Mouse (Mus musculus): ENCODE measurements around the gene Gm45808. TPM values are rescaled to one million over a fixed set of nuclear protein-coding genes. Genes with fewer than 3 reads are reported as not detected.
"Not testable (repeated sequence)": the region's sequence is repeated elsewhere in the genome, so short reads cannot be mapped to it uniquely, and the experiment has no call there.

Gene Gm45808
- polyA plus RNA-seq, 1 experiment from 2014 or later, result not detected

DNA sequence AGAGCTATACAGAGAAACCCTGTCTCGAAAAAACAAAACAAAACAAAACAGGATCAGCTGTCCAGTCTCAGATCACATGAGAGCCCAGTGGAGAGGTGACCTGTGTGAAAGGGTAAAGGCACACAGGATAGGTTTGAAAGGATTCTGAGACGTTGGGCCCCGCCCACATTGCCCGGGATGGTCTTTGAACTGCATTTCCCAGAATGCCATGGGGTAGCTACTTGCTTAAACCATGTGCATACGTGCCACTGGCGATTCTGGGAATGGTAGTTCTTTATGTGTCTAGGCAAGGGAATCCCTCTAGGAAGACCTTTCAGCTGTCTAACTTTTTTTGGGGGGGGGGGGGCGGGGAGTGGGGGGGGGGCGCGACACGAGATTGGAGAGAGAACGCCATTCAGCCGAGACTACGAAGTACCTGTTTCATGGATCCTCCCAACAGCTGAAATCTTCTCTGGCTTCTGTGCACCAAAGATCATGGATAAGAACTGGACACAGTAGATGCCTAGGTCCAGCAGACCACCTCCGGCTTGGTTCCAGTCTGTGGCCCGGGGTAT lies 5.2 kb downstream of the Gm45808 start, which contains the start of gene Tulp2:
Gene Tulp2, plus strand, starts transcription at position 504 of the 554 bp plus-strand sequence.
- WGBS, result 47% methylated on average over 15 of the region's 15 CpGs
- Histone ChIP-seq H3K27me3 (replicated peaks; ENCODE audit: control insufficient read depth, insufficient read depth, low read length) (no peaks in the 10 kb centered on the region), H3K4me3 (ENCODE audit: low read length) (no peak within 1 kb of the TSS), H3K4me2 (ENCODE audit: low read length) (no peak within 1 kb of the TSS), H3K9ac (ENCODE audit: low read depth, low read length) (no peak within 1 kb of the TSS), H3K27ac (ENCODE audit: low read depth, low read length) (no peak within 1 kb of the TSS), H3K9me3 (ENCODE audit: control insufficient read depth, low read length) (no peaks in the 10 kb centered on the region), H3K36me3 (ENCODE audit: control insufficient read depth, insufficient read depth, low read length) (no peaks in the 10 kb centered on the region), H3K4me1 (ENCODE audit: control insufficient read depth, insufficient read depth, low read depth, low read length) (no peaks in the 10 kb centered on the region)
- peak; percentile 90 for ATAC-seq

- not testable (repeated sequence) for ATAC-seq; H3K4me3 ChIP-seq (ENCODE audit: low read length)
- WGBS, result 79% methylated on average over 3 of the region's 4 CpGs
Observed at GRCm38 (mm10) chr7:45480310-45480709, 6.3 kb downstream of the Gm45808 start.

DNA sequence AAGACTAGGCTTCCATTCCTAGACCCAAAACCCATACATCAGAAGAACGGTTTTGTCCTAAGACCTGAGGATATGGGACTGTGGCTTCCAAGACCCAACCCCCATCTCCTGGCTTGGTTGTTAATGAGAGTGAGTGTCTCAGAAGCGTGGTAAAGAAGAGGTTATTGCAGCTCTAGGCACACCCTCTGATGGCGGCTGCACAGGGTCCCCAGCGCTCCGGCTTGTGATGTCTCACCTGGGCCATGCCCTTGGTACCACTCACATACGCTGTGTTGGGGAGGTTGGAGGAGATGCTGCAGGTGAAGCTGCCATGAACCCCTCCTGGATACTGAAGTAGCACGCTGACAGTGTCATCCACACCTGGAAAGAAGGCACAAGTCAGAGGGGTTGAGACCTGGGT lies 7.8 kb downstream of the Gm45808 start:
- H3K4me1 ChIP-seq (ENCODE audit: control insufficient read depth, insufficient read depth, low read depth, low read length), result no peaks in the 10 kb centered on the region
- no peaks in the 10 kb centered on the region for H3K9me3 ChIP-seq (ENCODE audit: control insufficient read depth, low read length)
- no peaks in the 10 kb centered on the region for H3K36me3 ChIP-seq (ENCODE audit: control insufficient read depth, insufficient read depth, low read length)
- 95% methylated on average over 7 of the region's 7 CpGs for WGBS
- no peak overlapping the region for H3K27ac ChIP-seq (ENCODE audit: low read depth, low read length)
- no peak for ATAC-seq
- no peaks in the 10 kb centered on the region for H3K27me3 ChIP-seq (replicated peaks; ENCODE audit: control insufficient read depth, insufficient read depth, low read length)
- no peak overlapping the region for H3K4me3 ChIP-seq (ENCODE audit: low read length)
- H3K4me2 ChIP-seq (ENCODE audit: low read length), result no peak overlapping the region
- H3K9ac ChIP-seq (ENCODE audit: low read depth, low read length), result no peak overlapping the region

More at GRCm38 (mm10) chr7:45480310-45480709, 6.3 kb downstream of the Gm45808 start:
- not testable (repeated sequence) for H3K36me3 ChIP-seq (ENCODE audit: control insufficient read depth, insufficient read depth, low read length); H3K27me3 ChIP-seq (replicated peaks; ENCODE audit: control insufficient read depth, insufficient read depth, low read length); H3K9ac ChIP-seq (ENCODE audit: low read depth, low read length); H3K9me3 ChIP-seq (ENCODE audit: control insufficient read depth, low read length); H3K4me2 ChIP-seq (ENCODE audit: low read length); H3K27ac ChIP-seq (ENCODE audit: low read depth, low read length); H3K4me1 ChIP-seq (ENCODE audit: control insufficient read depth, insufficient read depth, low read depth, low read length)

DNA sequence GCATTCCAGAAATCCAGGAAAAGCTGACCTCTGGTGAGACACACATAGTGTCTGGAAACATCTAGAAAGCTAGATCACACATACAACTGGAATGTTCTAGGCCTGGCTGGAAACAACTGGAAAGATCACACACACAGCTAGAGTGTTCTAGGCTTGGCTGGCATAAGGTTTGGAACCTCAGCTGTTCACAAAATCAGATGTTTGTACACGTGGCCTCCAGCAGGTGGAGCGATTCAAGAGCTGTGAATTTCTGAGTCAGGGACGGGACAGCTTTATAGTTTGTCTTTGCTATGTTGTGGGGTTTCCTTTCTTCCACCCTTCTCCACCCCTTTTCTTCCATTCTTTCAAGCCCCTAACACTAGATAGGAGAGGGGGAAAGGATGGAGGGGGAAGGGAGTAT lies 9.6 kb downstream of the Gm45808 start:
- Histone ChIP-seq H3K36me3 (ENCODE audit: control insufficient read depth, insufficient read depth, low read length) (no peaks in the 10 kb centered on the region), H3K4me2 (ENCODE audit: low read length) (no peak overlapping the region), H3K9ac (ENCODE audit: low read depth, low read length) (no peak overlapping the region), H3K4me1 (ENCODE audit: control insufficient read depth, insufficient read depth, low read depth, low read length) (no peaks in the 10 kb centered on the region), H3K4me3 (ENCODE audit: low read length) (no peak overlapping the region), H3K9me3 (ENCODE audit: control insufficient read depth, low read length) (no peaks in the 10 kb centered on the region), H3K27me3 (replicated peaks; ENCODE audit: control insufficient read depth, insufficient read depth, low read length) (no peaks in the 10 kb centered on the region), H3K27ac (ENCODE audit: low read depth, low read length) (no peak overlapping the region)
- 0 out of 2 replicates have a peak, but pooled peaks have one; percentile 18 for ATAC-seq
- WGBS, result 8% methylated on average over 3 of the region's 3 CpGs

DNA sequence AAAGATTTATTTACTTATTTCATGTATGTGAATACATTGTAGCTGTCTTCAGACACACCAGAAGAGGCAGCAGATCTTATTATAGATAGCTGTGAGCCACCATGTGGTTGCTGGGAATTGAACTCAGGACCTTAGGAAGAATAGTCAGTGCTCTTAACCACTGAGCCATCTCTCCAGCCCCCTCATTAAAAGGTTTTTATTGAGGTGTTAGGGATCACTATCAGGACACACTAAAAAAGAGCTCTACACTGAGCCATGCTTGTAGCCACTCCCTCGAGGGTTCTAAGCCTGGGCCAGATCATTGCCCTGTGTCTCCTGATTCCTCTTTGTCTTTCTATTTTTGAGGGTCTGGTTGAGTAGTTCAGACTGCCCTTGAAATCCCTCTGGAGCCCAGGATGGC lies 10.2 kb downstream of the Gm45808 start:
- Histone ChIP-seq H3K4me2 (ENCODE audit: low read length) (no peak overlapping the region), H3K36me3 (ENCODE audit: control insufficient read depth, insufficient read depth, low read length) (no peaks in the 10 kb centered on the region), H3K4me3 (ENCODE audit: low read length) (no peak overlapping the region), H3K9ac (ENCODE audit: low read depth, low read length) (no peak overlapping the region), H3K27ac (ENCODE audit: low read depth, low read length) (no peak overlapping the region), H3K4me1 (ENCODE audit: control insufficient read depth, insufficient read depth, low read depth, low read length) (no peaks in the 10 kb centered on the region), H3K9me3 (ENCODE audit: control insufficient read depth, low read length) (no peaks in the 10 kb centered on the region), H3K27me3 (replicated peaks; ENCODE audit: control insufficient read depth, insufficient read depth, low read length) (no peaks in the 10 kb centered on the region)
- whole genome bisulfite sequencing, result 62% methylated on average over 1 of the region's 1 CpGs
- ATAC-seq, result no peak

DNA sequence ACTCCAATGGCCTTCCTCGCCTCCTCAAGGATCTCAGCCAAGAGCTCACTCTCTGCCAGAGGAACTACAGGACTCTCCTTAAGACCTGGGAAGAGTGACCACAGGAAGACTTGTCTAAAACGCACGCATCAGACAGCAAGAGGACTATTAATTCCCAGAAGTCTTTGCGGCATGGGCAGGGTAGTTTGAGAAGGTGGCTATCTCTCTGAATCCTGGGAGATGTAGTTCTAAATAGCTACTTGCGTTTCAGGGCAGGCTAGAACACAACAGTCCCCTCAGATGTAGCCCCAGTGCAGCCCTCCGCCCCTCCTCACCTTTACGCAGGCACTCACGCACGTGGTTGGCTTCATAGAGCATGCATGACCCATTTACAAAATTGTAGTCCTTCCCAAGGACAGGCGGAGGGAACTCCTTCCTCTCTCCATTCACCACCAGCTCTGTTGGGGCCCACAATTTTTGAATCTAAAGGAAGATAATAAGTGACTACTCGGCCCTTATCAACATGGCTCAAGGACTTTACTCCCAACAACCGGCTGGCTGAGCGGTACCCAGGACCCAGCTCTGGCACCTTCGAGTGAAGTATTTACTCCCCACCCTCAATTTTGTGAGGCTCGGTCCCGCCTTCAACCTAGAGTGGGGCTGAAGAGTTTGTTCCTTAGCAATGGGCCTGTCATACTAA lies 11.2 kb downstream of the Gm45808 start:
- H3K27ac ChIP-seq (ENCODE audit: low read depth, low read length), result no peak overlapping the region
- no peaks in the 10 kb centered on the region for H3K4me1 ChIP-seq (ENCODE audit: control insufficient read depth, insufficient read depth, low read depth, low read length)
- H3K27me3 ChIP-seq (replicated peaks; ENCODE audit: control insufficient read depth, insufficient read depth, low read length), result no peaks in the 10 kb centered on the region
- no peaks in the 10 kb centered on the region for H3K9me3 ChIP-seq (ENCODE audit: control insufficient read depth, low read length)
- 74% methylated on average over 16 of the region's 16 CpGs for WGBS
- no peak overlapping the region; the same call in 1 of the 2 replicates for H3K4me3 ChIP-seq (ENCODE audit: low read length)
- H3K36me3 ChIP-seq (ENCODE audit: control insufficient read depth, insufficient read depth, low read length), result no peaks in the 10 kb centered on the region
- ATAC-seq, result no peak
- peak overlapping the region; percentile 36 for H3K4me2 ChIP-seq (ENCODE audit: low read length)
- no peak overlapping the region for H3K9ac ChIP-seq (ENCODE audit: low read depth, low read length)

DNA sequence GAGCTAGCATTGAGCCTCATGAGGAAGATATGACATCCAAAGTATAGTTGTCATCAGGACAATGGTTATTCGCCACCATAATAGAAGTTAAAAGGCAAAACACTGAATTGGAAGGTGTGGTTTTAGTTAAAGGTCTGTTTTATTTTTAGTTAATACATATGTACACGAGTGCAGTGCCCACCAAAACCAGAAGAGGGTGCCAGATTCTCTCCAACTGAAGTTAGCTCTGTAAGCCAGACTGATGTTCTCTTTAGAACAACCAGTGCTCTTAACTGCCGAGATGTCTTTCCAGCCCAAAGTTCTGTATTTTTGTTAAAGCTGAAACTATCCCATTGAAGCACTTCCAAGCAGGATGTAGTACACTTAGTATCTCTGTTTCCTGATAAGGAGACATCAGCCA lies 15.7 kb downstream of the Gm45808 start:
- Histone ChIP-seq H3K27me3 (replicated peaks; ENCODE audit: control insufficient read depth, insufficient read depth, low read length) (no peaks in the 10 kb centered on the region), H3K4me2 (ENCODE audit: low read length) (no peak overlapping the region), H3K4me3 (ENCODE audit: low read length) (no peak overlapping the region), H3K36me3 (ENCODE audit: control insufficient read depth, insufficient read depth, low read length) (no peaks in the 10 kb centered on the region), H3K9me3 (ENCODE audit: control insufficient read depth, low read length) (no peaks in the 10 kb centered on the region), H3K9ac (ENCODE audit: low read depth, low read length) (no peak overlapping the region), H3K4me1 (ENCODE audit: control insufficient read depth, insufficient read depth, low read depth, low read length) (peaks cover 7% of the 10 kb centered on the region), H3K27ac (ENCODE audit: low read depth, low read length) (no peak overlapping the region)
- WGBS, result 16% methylated on average over 3 of the region's 3 CpGs
- ATAC-seq, result no peak

GRCm38 (mm10) chr7:45467090-45467670 lies 19.4 kb downstream of the Gm45808 start:
- Histone ChIP-seq H3K27ac (ENCODE audit: low read depth, low read length) (no peak overlapping the region; the same call in 1 of the 2 replicates), H3K9me3 (ENCODE audit: control insufficient read depth, low read length) (no peaks in the 10 kb centered on the region), H3K4me1 (ENCODE audit: control insufficient read depth, insufficient read depth, low read depth, low read length) (peaks cover 17% of the 10 kb centered on the region), H3K27me3 (replicated peaks; ENCODE audit: control insufficient read depth, insufficient read depth, low read length) (no peaks in the 10 kb centered on the region), H3K4me2 (ENCODE audit: low read length) (peak overlapping the region; percentile 92), H3K36me3 (ENCODE audit: control insufficient read depth, insufficient read depth, low read length) (no peaks in the 10 kb centered on the region; the same call in 1 of the 2 replicates), H3K4me3 (ENCODE audit: low read length) (peak overlapping the region; percentile 80), H3K9ac (ENCODE audit: low read depth, low read length) (peak overlapping the region; percentile 15)
- WGBS, result 35% methylated on average over 7 of the region's 7 CpGs
- ATAC-seq, result peak; percentile 22; the same call in 1 of the 2 replicates

- Histone ChIP-seq H3K9ac (ENCODE audit: low read depth, low read length) (peak within 1 kb of the TSS; percentile 90), H3K27ac (ENCODE audit: low read depth, low read length) (peak within 1 kb of the TSS; percentile 81), H3K9me3 (ENCODE audit: control insufficient read depth, low read length) (no peaks in the 10 kb centered on the region), H3K27me3 (replicated peaks; ENCODE audit: control insufficient read depth, insufficient read depth, low read length) (no peaks in the 10 kb centered on the region), H3K4me3 (ENCODE audit: low read length) (peak within 1 kb of the TSS; percentile 80), H3K36me3 (ENCODE audit: control insufficient read depth, insufficient read depth, low read length) (peaks cover 4% of the 10 kb centered on the region), H3K4me2 (ENCODE audit: low read length) (peak within 1 kb of the TSS; percentile 92), H3K4me1 (ENCODE audit: control insufficient read depth, insufficient read depth, low read depth, low read length) (peaks cover 17% of the 10 kb centered on the region)
- peak; percentile 66 for ATAC-seq
- under 1% methylated on average over 39 of the region's 58 CpGs for WGBS
Observed at GRCm38 (mm10) chr7:45466283-45467089, 20.1 kb downstream of the Gm45808 start, which contains the start of gene Bax. Gene Bax (minus strand): TSS chr7:45466898.
